Mouse (Mus musculus) ES-Bruce4 (cell line): ENCODE results near the gene Krt27.

Experiments used
- CTCF ChIP-seq: IDR thresholded peaks from one replicate; pipeline ENCODE4 v1.8.1; 2011; ENCODE audit warnings: low read depth, low read length
- EP300 ChIP-seq: IDR thresholded peaks from 2 replicates; pipeline ENCODE4 v1.6.1; 2011; ENCODE audit warnings: low read depth, low read length; ENCODE audit not compliant: insufficient read depth
- POLR2A ChIP-seq: IDR thresholded peaks from one replicate; pipeline ENCODE4 v1.8.1; 2011; ENCODE audit warnings: low read length; ENCODE audit not compliant: insufficient read depth

GRCm38 (mm10) chr11:99398084-99398483 is 47.2 kb upstream of the Krt27 start:
- TF ChIP-seq POLR2A (no peak), EP300 (no peak), CTCF (no peak)
